Mouse (Mus musculus) bone marrow macrophage, adult 2 months (primary cell): ENCODE data around the gene Ruvbl2.

Experiments used
- CTCF ChIP-seq: IDR thresholded peaks from 2 replicates; pipeline ENCODE4 v1.5.1; 2012; ENCODE audit warnings: low read depth, mild to moderate bottlenecking, low read length, moderate library complexity
- POLR2A ChIP-seq: IDR thresholded peaks from 2 replicates; pipeline ENCODE4 v1.6.1; 2012; ENCODE audit warnings: mild to moderate bottlenecking, low read depth, low read length, borderline replicate concordance

DNA sequence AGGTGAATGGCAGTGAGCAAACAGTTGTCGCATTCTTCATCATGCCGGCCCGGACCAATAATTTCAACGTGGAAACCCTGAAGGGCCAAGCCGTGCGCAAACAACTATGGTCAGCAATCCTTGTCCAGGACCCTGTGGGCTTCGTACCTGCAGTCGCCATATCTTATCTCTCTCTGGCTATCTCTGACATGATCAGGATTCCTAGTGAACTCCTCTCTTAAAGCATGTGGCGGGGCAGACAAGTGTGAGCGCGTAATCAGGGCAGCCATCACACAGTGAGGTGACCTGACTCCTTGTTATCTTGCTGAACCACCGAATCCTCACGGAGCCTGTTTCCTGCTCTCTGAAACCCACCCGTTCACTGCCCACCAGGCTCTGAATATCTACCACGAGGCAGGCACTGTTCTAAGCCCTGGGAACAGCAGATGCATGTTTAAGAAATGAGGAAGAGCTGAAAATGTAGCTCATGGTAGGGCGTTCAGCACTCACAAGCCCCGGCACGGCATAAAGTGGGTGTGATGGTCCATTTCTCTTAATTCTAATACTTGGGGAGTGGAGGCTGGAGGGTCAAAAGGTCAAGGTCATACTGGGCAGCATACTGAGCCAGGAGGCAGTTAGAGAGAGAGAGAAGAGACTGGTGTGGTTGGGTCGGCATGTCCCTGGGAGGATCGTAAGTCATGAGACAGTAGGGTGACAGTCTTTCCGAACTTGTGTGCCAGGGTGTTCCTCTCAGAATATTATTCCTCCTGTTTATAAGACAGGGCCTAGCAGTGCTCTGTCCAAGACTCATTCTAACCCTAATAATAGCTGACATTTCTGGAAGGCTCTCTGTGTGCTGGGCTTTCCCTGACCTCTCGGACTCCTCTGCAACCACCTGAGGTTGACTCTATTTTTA lies 5.9 kb upstream of the Ruvbl2 start:
- TF ChIP-seq CTCF: no peak
- TF ChIP-seq POLR2A: no peak
